In the genomic region with DNA sequence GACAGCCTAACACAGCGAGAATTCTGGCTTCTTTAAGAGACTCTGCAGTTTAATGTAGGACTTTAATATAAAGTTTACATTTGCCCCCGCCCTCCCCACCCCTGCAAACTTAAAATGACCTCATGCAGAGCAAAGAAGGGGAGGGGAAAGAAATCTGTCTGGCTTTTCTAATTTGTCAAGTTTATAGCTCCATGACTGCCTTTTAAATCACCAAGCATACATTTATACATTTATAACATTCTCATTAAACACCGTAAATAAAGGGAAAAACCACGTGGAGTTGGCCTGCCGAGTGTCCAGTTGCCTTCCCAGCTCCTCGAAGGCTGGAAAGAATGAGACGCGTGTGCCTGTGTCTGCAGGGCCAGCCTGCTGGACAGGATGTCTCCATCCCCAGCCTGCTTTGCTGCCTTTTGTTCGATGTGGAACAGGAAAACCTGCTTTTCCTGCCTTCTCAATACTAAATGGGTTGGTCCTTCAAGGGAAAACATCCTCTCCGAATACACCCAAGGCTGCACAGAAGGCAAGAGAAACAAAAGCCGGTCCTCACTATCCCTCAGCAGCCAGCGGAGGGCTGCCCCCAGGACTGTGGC, we compare ENCODE assay signal across 10 mouse cellular contexts. TPM values are rescaled to one million over a fixed set of nuclear protein-coding genes. Genes with fewer than 3 reads are reported as not detected.
DNase-seq lines count a peak whose midpoint lies in the region; ATAC-seq lines count a peak whose summit lies in the region.
"Had no signal": no experiment of that assay in that cellular context is flagged by ENCODE, and none has a peak within 500 bp of the region (broad histone marks: within the 10 kb centered on the region; RNA-seq: fewer than 3 reads in every experiment).

No protein-coding gene starts in this region.

- peak; percentile 32 for DNase-seq in gastrocnemius, postnatal 25 days
- no peak for DNase-seq in gastrocnemius, postnatal 36 days
- peak; percentile 48 to 62 for DNase-seq in kidney, postnatal 4 days
- no peak for DNase-seq in retina, embryonic 14.5 days (ENCODE audit: low spot score)
- DNase-seq: retina, postnatal 1 day had no signal

- 47% methylated on average over 12 of the region's 12 CpGs for WGBS in heart, embryonic 15.5 days
- 47% methylated on average over 12 of the region's 12 CpGs for WGBS in neural tube, embryonic 13.5 days
- WGBS in forebrain, embryonic 12.5 days: 63% methylated on average over 12 of the region's 12 CpGs

- intact Hi-C loops in gastrocnemius, postnatal 36 days (cut with DNase I): no loop called here

- no peaks in the 10 kb centered on the region for H3K36me3 ChIP-seq in heart, embryonic 15.5 days
- H3K36me3 ChIP-seq in neural tube, embryonic 13.5 days: no peaks in the 10 kb centered on the region
- no peaks in the 10 kb centered on the region for H3K36me3 ChIP-seq in forebrain, embryonic 12.5 days (replicated peaks)

- no peaks in the 10 kb centered on the region for H3K27me3 ChIP-seq in heart, embryonic 15.5 days
- no peaks in the 10 kb centered on the region for H3K27me3 ChIP-seq in neural tube, embryonic 13.5 days
- H3K27me3 ChIP-seq in forebrain, embryonic 12.5 days: no peaks in the 10 kb centered on the region
- H3K27me3 ChIP-seq: CH12.LX had no signal

- peak; percentile 73 for ATAC-seq in heart, embryonic 15.5 days (replicated peaks; ENCODE audit: insufficient number of reproducible peaks, insufficient read depth, low FRiP score, low read depth)
- ATAC-seq in neural tube, embryonic 13.5 days (ENCODE audit: low read depth): no peak
- no peak; the same call in 1 of the 2 replicates for ATAC-seq in frontal cortex, adult (ENCODE audit: low TSS enrichment)
- ATAC-seq in forebrain, embryonic 12.5 days (ENCODE audit: low FRiP score): no peak

- no peak overlapping the region for H3K9ac ChIP-seq in heart, embryonic 15.5 days
- no peak overlapping the region for H3K9ac ChIP-seq in neural tube, embryonic 13.5 days
- no peak overlapping the region for H3K9ac ChIP-seq in forebrain, embryonic 12.5 days

- H3K9me3 ChIP-seq in heart, embryonic 15.5 days (replicated peaks): no peaks in the 10 kb centered on the region
- no peaks in the 10 kb centered on the region for H3K9me3 ChIP-seq in neural tube, embryonic 13.5 days
- no peaks in the 10 kb centered on the region for H3K9me3 ChIP-seq in forebrain, embryonic 12.5 days

- peak overlapping the region; percentile 86 for H3K27ac ChIP-seq in heart, embryonic 15.5 days
- H3K27ac ChIP-seq in neural tube, embryonic 13.5 days (replicated peaks): 0 out of 2 replicates have a peak overlapping the region, but pooled peaks have one; percentile 28
- no peak overlapping the region for H3K27ac ChIP-seq in forebrain, embryonic 12.5 days

- peak overlapping the region; percentile 22 for H3K4me2 ChIP-seq in heart, embryonic 15.5 days
- H3K4me2 ChIP-seq in neural tube, embryonic 13.5 days: no peak overlapping the region
- H3K4me2 ChIP-seq in forebrain, embryonic 12.5 days: no peak overlapping the region

- peaks cover 4% of the 10 kb centered on the region; the same call in 1 of the 2 replicates for H3K4me1 ChIP-seq in heart, embryonic 15.5 days (replicated peaks)
- no peaks in the 10 kb centered on the region for H3K4me1 ChIP-seq in neural tube, embryonic 13.5 days (replicated peaks)
- H3K4me1 ChIP-seq in forebrain, embryonic 12.5 days: no peaks in the 10 kb centered on the region

- no peak overlapping the region for H3K4me3 ChIP-seq in heart, embryonic 15.5 days
- no peak overlapping the region for H3K4me3 ChIP-seq in neural tube, embryonic 13.5 days
- H3K4me3 ChIP-seq in forebrain, embryonic 12.5 days (replicated peaks): no peak overlapping the region

RNA-seq across cellular contexts. Expression of a gene that starts 16.6 kb away (rescaled TPM):
- 10 to 100 TPM; 14.5 to 17.2 TPM for total RNA-seq in gastrocnemius, postnatal 25 days (2021)
- total RNA-seq in gastrocnemius, postnatal 36 days (2021): 10 to 100 TPM; 14.9 to 18.2 TPM
- polyA plus RNA-seq in heart, embryonic 15.5 days (2015; fragmentation: Nextera tagmentation; extraction: Ambion mirVana): 4.4 and 6.5 TPM in 2 replicates
- polyA plus RNA-seq in neural tube, embryonic 13.5 days (2015; fragmentation: Nextera tagmentation; extraction: Ambion mirVana): 5.2 and 6.4 TPM in 2 replicates
- polyA plus RNA-seq in forebrain, embryonic 12.5 days (2016; fragmentation: Nextera tagmentation; extraction: Ambion mirVana): 4.4 and 4.8 TPM in 2 replicates

Comparison
In these comparisons a context has a peak if more than half of its experiments do, and no peak if none do; other contexts are left out.
1. DNase-seq: peak in gastrocnemius, postnatal 25 days (single experiment) and kidney, postnatal 4 days (2 of 2); none in gastrocnemius, postnatal 36 days (0 of 2) and retina, embryonic 14.5 days (single experiment).